Mouse (Mus musculus) lung, postnatal 0 days (tissue): ENCODE measurements at regions not wholly inside any gene's neighbourhood (a gene's known extent, or its start where the extent isn't known, plus 50 kb on each side); places are given as distances from the start of the nearest gene placed in this dataset.

Source experiments
- CTCF ChIP-seq: IDR thresholded peaks from 2 replicates; pipeline ENCODE4 v1.5.1; 2016; ENCODE audit warnings: antibody characterized with exemption, mild to moderate bottlenecking
- EP300 ChIP-seq: IDR thresholded peaks from 2 replicates; pipeline ENCODE4 v1.6.1; 2016; ENCODE audit warnings: antibody characterized with exemption, mild to moderate bottlenecking, control low read depth

GRCm38 (mm10) chr1:137588304-137589300, 586.9 kb downstream of the Ptprc start:
- no peak for TF ChIP-seq CTCF
- TF ChIP-seq EP300, result no peak
